Mouse (Mus musculus) heart, adult 2 months (tissue): Measurements from ENCODE around the gene Fam187b. TPM values are rescaled to one million over a fixed set of nuclear protein-coding genes. Genes with fewer than 3 reads are reported as not detected.
"Not testable (repeated sequence)": the region's sequence is repeated elsewhere in the genome, so short reads cannot be mapped to it uniquely, and the experiment has no call there.

Experiments
- DNase-seq, 2 experiments: peaks; one replicate each; pipeline ENCODE4 v3.0.0; 2021
- H3K27ac ChIP-seq: fragments of 200-600 bp; 2 replicates; pipeline ENCODE4 v1.8.1; 2022
- H3K27me3 ChIP-seq: fragments of 200-500 bp; 2 replicates; pipeline ENCODE4 v1.6.1; 2012; ENCODE audit warnings: mild to moderate bottlenecking, low read length, inconsistent platforms, mixed read lengths; ENCODE audit not compliant: control insufficient read depth, insufficient read depth
- H3K36me3 ChIP-seq: fragments of 200-500 bp; 2 replicates; pipeline ENCODE4 v1.6.1; 2012; ENCODE audit warnings: low read length, inconsistent platforms; ENCODE audit not compliant: control insufficient read depth, insufficient read depth
- H3K4me1 ChIP-seq: fragments of 200-500 bp; 2 replicates; pipeline ENCODE4 v1.6.1; 2011; ENCODE audit warnings: low read length; ENCODE audit not compliant: control insufficient read depth, insufficient read depth
- H3K4me3 ChIP-seq: fragments of 200-600 bp; 2 replicates; pipeline ENCODE4 v1.8.1; 2022
- H3K79me2 ChIP-seq: fragments of 200-500 bp; replicated peaks from 2 replicates; pipeline ENCODE4 v1.6.1; 2012; ENCODE audit warnings: mild to moderate bottlenecking, inconsistent platforms, low read length, moderate library complexity, mixed read lengths; ENCODE audit not compliant: control insufficient read depth, insufficient read depth
- H3K9ac ChIP-seq: fragments of 200-500 bp; 2 replicates; pipeline ENCODE4 v1.6.1; 2012; ENCODE audit warnings: low read depth, mild to moderate bottlenecking, control low read depth, inconsistent platforms, low read length, mixed read lengths
- CTCF ChIP-seq: fragments of 200-600 bp; IDR thresholded peaks from 2 replicates; pipeline ENCODE4 v1.8.1; 2022; ENCODE audit warnings: antibody characterized with exemption, mild to moderate bottlenecking, moderate library complexity
- EP300 ChIP-seq: fragments of 200-500 bp; IDR thresholded peaks from 2 replicates; pipeline ENCODE4 v1.6.1; 2011; ENCODE audit warnings: low read depth, low read length, control low read depth; ENCODE audit not compliant: insufficient read depth
- POLR2A ChIP-seq: fragments of 200-500 bp; IDR thresholded peaks from 2 replicates; pipeline ENCODE4 v1.6.1; 2011; ENCODE audit warnings: mild to moderate bottlenecking, low read depth, low read length, control low read depth; ENCODE audit not compliant: insufficient read depth
- WGBS: fragments of 180-500 bp; shearing (Covaris S2); methylation state at CpG from one replicate; pipeline ENCODE4 v1.1.7; 2018; 5-methylcytosine and 5-hydroxymethylcytosine counted together
- intact Hi-C: fragments of 180-260 bp; cut with DNase I; formaldehyde crosslinking; loops from one replicate; pipeline ENCODE4 v1.15.1; 2025
- polyA plus RNA-seq: library from polyadenylated mRNA; depleted of rRNA; stranded (reverse); fragments of >200 nt; gene quantifications from 2 replicates; pipeline ENCODE4 v1.2.3, GENCODE M21; 2012
- total RNA-seq, 2 experiments: library from RNA; stranded (reverse); gene quantifications; 2 replicates each; pipeline ENCODE4 v1.2.3; 2021

The Fam187b gene
- total and polyA plus RNA-seq, 3 experiments: 0.53 TPM; not detected in 2

DNA sequence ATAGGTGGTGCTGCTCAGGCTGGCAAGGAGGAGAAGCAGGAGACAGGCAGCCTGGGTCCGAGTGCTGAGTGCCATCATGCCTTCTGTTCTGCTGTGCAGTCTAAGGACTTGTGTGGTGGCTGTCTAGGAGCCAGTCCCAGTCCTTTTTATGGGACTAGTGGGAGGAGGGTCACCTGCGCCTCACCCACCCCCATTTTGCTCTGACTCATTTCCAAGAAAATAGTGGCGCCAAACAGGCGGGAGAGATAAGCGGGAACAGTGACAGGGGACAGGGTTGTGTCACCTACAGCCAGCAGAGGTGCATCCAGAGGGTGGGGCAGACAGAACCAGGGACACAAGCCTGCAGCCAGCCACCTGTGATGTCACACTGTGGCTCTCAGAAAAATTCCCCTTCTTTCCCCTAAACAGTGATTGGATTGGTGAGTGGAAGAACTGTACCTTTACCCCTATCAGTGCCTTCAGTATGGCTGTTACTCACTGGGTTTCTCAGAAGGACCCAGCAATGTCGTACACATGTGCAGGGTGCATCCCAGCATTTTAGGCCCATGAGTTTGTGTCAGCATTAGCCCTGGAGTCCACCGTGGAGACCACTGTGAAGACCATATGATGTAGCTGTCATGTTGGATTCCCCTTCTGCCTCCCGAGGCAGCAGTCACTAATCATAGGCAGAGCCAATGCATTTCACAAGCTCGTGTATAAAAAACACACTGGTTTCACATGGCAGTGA lies 29.5 kb upstream of the Fam187b start, which contains the start of gene Hamp:
Gene Hamp (minus strand): TSS at position 124 of the 727 bp plus-strand sequence.
- Histone ChIP-seq H3K4me1 (no peaks in the 10 kb centered on the region), H3K79me2 (no peaks in the 10 kb centered on the region), H3K9ac (no peak within 1 kb of the TSS), H3K27me3 (no peaks in the 10 kb centered on the region), H3K36me3 (no peaks in the 10 kb centered on the region), H3K4me3 (no peak within 1 kb of the TSS), H3K27ac (no peak within 1 kb of the TSS)
- DNase-seq: no peak
- WGBS: 54% methylated on average over 9 of the region's 9 CpGs
- intact Hi-C loops: no loop called here
- no peak for TF ChIP-seq POLR2A
- no peak for TF ChIP-seq EP300
- no peak for TF ChIP-seq CTCF

- H3K79me2 ChIP-seq, intact Hi-C loops: not testable (repeated sequence)
Observed at GRCm38 (mm10) chr7:30944706-30945105, 28.9 kb upstream of the Fam187b start.

GRCm38 (mm10) chr7:30945466-30945865 lies 28.1 kb upstream of the Fam187b start:
- WGBS: 75% methylated on average over 7 of the region's 7 CpGs
- intact Hi-C loops, H3K27me3 ChIP-seq, H3K9ac ChIP-seq, DNase-seq, H3K4me1 ChIP-seq, H3K4me3 ChIP-seq, H3K27ac ChIP-seq, H3K36me3 ChIP-seq, H3K79me2 ChIP-seq: not testable (repeated sequence)

More at GRCm38 (mm10) chr7:30944706-30945105, 28.9 kb upstream of the Fam187b start:
- not testable (repeated sequence) for H3K36me3 ChIP-seq, DNase-seq, H3K9ac ChIP-seq, H3K27ac ChIP-seq, H3K4me3 ChIP-seq, H3K27me3 ChIP-seq, H3K4me1 ChIP-seq
- WGBS: 58% methylated on average over 2 of the region's 2 CpGs

GRCm38 (mm10) chr7:30945876-30946275 lies 27.7 kb upstream of the Fam187b start:
- no peak overlapping the region for H3K4me3 ChIP-seq
- no peaks in the 10 kb centered on the region for H3K36me3 ChIP-seq
- TF ChIP-seq CTCF (no peak), POLR2A (no peak), EP300 (no peak)
- H3K9ac ChIP-seq: no peak overlapping the region
- no peak for DNase-seq
- no peaks in the 10 kb centered on the region for H3K79me2 ChIP-seq
- WGBS: 96% methylated on average over 7 of the region's 7 CpGs
- intact Hi-C loops: no loop called here
- no peaks in the 10 kb centered on the region for H3K27me3 ChIP-seq
- H3K4me1 ChIP-seq: no peaks in the 10 kb centered on the region
- H3K27ac ChIP-seq: no peak overlapping the region

DNA sequence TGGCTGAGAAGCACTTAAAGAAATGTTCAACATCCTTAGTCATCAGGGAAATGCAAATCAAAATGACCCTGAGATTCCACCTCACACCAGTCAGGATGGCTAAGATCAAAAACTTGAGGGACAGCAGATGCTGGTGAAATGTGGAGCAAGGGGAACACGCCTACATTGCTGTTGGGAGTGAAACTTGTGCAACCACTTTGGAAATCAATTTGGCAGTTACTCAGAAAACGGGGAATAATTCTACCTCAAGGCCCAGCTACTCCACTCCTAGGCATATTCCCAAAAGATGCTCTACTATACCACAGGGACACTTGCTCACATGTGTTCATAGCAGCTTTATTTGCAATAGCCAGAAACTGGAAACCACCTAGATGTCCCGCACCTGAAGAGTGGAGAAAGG lies 23.7 kb upstream of the Fam187b start:
- WGBS: 78% methylated on average over 3 of the region's 3 CpGs
- H3K4me3 ChIP-seq, H3K9ac ChIP-seq, H3K79me2 ChIP-seq, H3K4me1 ChIP-seq, H3K27me3 ChIP-seq, DNase-seq, H3K27ac ChIP-seq, H3K36me3 ChIP-seq: not testable (repeated sequence)
- intact Hi-C loops: loop anchor here (10.0 kb wide), 1 partner anchor 355 kb away; the partner anchor contains the start of gene Zbtb32

DNA sequence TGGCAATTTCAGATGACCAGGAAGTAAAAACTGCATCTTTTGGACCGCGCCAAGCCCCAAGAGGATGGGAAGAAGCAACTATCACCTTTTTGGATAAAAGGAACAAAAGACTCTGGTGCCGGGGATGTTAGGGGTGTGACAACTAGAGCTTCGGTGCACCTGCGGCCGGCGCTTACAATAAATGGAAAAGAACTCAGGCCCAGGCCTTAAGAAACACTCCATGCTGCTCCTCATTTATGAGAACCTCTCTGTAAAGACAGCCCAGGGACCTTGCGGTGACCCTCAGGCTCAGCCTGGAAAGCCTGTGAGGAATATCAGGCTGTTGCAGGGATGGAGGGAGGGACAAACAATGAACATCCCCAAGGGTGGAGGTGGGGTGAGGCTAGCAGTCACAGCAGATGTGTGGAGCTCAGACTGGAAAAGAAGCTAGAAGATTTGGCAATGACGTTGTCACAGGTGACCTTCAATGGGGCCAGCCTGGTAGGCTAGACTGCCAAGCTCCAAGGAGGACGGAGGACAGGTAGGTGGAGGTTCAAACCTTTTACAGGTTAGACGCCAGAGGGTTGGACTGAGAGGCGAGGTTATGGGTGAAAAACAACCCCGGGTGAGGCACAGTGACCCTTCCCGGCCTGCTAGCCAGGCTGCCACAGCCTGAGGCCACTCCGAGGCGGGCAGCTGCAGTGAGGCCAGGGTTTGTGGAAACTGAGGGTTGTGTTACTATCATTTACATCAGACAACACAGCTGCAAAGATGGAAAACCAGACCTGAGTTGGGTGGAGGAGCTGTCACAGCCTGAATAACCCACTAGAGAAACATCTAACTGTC lies 20.9 kb upstream of the Fam187b start:
- Histone ChIP-seq H3K27me3 (no peaks in the 10 kb centered on the region), H3K4me1 (no peaks in the 10 kb centered on the region), H3K9ac (no peak overlapping the region), H3K27ac (no peak overlapping the region), H3K79me2 (no peaks in the 10 kb centered on the region), H3K36me3 (no peaks in the 10 kb centered on the region), H3K4me3 (no peak overlapping the region)
- intact Hi-C loops: loop anchor here (10.0 kb wide), 1 partner anchor 358 kb away; the partner anchor contains the start of gene Zbtb32
- WGBS: 89% methylated on average over 16 of the region's 16 CpGs
- TF ChIP-seq POLR2A (no peak), EP300 (no peak)
- no peak for DNase-seq
